Mouse (Mus musculus): ENCODE measurements around the gene Rad51b.

DNA sequence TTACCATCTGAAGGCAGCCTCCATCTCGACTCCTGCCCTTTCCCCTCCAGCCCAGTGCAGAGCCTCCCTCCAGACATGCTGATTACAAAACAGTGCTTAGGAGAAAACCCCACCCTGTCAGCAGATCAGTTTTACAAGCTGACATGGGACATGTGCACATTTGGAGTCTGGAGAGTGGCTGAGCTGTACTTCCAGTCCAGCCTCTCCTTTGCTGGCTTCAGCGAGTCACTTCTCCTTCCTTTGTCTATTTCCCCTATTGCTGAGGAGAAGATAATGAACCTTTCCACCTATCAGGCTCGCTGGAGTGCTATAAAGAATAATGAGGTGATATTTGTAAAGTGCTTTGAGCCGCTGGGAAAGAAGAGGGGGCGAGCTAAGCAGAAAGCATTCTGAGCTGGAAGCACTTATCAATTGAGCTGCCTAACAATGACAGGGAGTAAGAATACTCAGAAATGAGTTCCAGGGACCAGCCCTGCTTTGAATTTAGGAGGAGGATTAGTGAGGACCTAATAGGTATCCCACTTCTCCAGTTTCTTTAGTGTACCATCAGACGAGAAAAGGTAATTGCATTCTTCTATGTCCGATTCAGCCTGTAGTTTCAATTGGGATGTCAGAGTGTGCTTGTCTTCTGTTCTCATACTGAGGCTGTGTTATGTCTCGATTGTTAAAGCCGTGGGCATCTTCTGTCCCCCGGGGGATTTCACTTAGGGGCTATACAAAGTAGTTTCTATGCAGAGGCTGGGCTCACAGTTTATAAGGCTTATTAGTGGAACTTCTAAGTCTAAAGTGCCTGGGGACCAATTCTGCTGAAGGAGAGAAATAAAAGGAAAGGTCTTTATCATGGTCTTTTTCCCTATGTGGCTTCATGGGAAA is 453.4 kb downstream of the Rad51b start:
- TF ChIP-seq RAD21 (IDR thresholded peaks at IDR 0.05; ENCODE audit: low read depth, low read length), result no peak
- no peak for TF ChIP-seq POLR2A (IDR thresholded peaks at IDR 0.05; ENCODE audit: low read depth, low read length)
- no peak for TF ChIP-seq E2F4 (IDR thresholded peaks at IDR 0.05; ENCODE audit: insufficient replicate concordance, low read depth, low read length)
